Mouse (Mus musculus) right cerebral cortex, postnatal 14 days (tissue): ENCODE measurements around the gene Cox7c.
A peak's percentile ranks its signal among the peaks of the same experiment; 100 is the strongest.
"Not testable (repeated sequence)": the region's sequence is repeated elsewhere in the genome, so short reads cannot be mapped to it uniquely, and the experiment has no call there.

Experiments
- DNase-seq: peaks from one replicate; pipeline ENCODE4 v3.0.0; 2022

Gene Cox7c

DNA sequence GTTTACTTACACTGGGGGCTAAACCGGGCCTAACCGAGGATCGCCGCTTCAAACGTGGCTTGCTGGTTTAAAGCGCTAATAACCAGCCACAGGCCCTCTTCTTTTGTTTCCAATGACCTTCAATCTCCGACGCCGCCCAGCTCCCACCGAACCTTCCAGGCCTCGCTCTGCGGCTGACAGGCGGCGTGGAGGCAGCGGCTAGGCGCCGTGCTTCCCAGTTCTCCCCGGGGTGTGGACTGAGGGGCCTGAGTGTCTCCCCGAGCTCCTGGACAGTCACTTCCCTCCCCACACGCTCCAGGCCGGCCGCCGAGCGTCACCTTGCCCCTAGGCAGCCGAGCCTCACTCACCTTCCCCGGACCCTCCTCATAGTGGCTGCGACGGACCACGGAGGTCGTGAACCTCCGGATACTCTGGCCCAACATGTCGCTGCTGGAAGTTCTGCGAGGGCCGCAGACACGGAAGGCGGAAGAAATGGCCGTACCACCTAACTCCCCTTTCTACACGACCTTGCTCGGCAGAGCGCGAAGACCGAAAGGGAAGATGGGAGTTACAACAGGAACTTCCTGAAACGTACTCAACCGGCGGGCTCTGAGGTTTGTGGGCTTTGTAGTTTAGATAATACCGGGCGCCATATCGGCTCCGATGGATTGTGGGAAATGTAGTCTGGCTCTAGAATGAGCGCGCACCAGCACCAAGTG, at the start of gene Cox7c:
Gene Cox7c (minus strand): TSS at position 651 of the 698 bp plus-strand sequence.
- peak; percentile 80 for DNase-seq

- no peak for DNase-seq
Observed at GRCm38 (mm10) chr13:86068011-86068724, 21.5 kb upstream of the Cox7c start.

GRCm38 (mm10) chr13:86067508-86067907, 20.8 kb upstream of the Cox7c start:
- no peak for DNase-seq

- not testable (repeated sequence) for DNase-seq
Observed at GRCm38 (mm10) chr13:86054091-86054490, 7.4 kb upstream of the Cox7c start.

DNA sequence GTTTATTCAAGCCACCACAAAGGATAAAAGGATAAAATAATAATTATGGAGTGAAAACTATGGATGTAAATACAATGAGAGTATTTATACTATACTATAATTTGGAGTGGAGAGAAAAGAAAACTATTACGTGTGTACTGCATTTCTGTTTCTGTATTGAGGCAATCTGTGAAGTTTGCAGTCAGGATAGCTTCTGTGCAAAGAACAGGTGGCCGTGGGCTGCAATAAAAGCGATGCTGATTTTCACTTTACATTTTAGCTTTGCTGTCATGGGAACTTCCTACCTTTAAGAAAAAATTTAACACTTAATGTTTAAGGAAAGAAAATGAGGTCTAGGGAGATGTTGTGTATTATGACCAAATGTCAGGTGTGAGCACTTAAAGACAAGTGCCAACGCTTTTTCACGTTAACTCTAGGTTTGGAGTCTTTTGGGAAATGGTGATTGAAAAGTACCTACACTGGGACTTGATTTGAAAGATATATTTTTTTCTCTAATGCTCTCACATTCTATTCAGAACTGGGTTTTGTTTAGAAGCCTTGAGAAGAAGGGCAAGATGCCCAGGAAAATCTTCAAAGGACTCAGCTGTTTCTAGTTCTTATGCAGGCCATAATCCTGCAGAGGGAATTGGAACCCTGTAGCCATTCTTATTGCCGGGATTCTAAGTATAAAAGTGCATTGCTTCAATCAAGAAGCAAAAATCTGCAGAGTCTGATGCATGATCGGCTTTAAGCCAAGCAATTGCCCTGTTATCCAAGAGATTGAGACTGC, 41.6 kb downstream of the Cox7c start:
- peak; percentile 6 for DNase-seq
